Mouse (Mus musculus): ENCODE results near the gene Mageb16.

DNA sequence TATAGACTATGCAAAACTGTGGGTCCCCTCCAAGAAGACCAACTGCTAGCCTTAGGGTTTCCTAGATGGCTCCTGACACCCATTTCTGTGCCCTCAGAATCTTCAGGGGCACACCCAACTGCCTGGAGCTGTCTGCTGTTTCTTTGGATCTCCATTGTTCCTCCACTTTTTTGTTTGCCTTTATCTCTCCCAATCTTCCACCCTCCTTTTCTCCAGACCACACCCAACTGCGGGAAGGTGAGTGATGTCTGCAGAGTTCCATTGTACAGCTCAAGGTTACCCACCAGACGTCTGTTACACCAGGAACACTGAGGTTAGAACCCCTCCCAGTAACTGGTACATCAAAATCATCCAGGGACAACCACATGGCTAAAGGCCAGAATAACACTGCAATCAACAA lies 64.8 kb downstream of the Mageb16 start:
- TF ChIP-seq TAL1 (IDR thresholded peaks at IDR 0.05; ENCODE audit: low read length) (no peak), GATA1 (IDR thresholded peaks at IDR 0.05; ENCODE audit: low read length) (no peak)

Data from erythroblast, embryonic 14.5 days (primary cell).